Mouse (Mus musculus) splenic B cell, adult 2 months (primary cell): Measurements from ENCODE around the gene Gm44502.
A peak's percentile ranks its signal among the peaks of the same experiment; 100 is the strongest.

ENCODE experiments used
- DNase-seq: peaks from one replicate; pipeline ENCODE4 v3.0.0-alpha.2; 2011; ENCODE audit warnings: low read depth, low spot score
- H3K27me3 ChIP-seq: 2 replicates; pipeline ENCODE4 v1.6.1; 2012; ENCODE audit warnings: mild to moderate bottlenecking, low read length, moderate library complexity, mixed read lengths; ENCODE audit not compliant: control insufficient read depth, poor library complexity, insufficient read depth, severe bottlenecking
- H3K36me3 ChIP-seq: 2 replicates; pipeline ENCODE4 v1.6.1; 2012; ENCODE audit warnings: mild to moderate bottlenecking, low read length, moderate library complexity, mixed read lengths; ENCODE audit not compliant: control insufficient read depth, poor library complexity, insufficient read depth, severe bottlenecking

The Gm44502 gene

GRCm38 (mm10) chr15:89373762-89374248 is 55.7 kb downstream of the Gm44502 start, which contains the start of gene Sco2:
Gene Sco2, minus strand, starts transcription at chr15:89373846.
- peak; percentile 92 for DNase-seq
- peaks cover 8% of the 10 kb centered on the region for H3K36me3 ChIP-seq
- H3K27me3 ChIP-seq, result no peaks in the 10 kb centered on the region

- peak; percentile 94 for DNase-seq
- peaks cover 8% of the 10 kb centered on the region for H3K36me3 ChIP-seq
- H3K27me3 ChIP-seq, result no peaks in the 10 kb centered on the region
Observed at GRCm38 (mm10) chr15:89373027-89373761, 56.3 kb downstream of the Gm44502 start.

GRCm38 (mm10) chr15:89372536-89372935 is 57.0 kb downstream of the Gm44502 start:
- Histone ChIP-seq H3K36me3 (peaks cover 8% of the 10 kb centered on the region), H3K27me3 (no peaks in the 10 kb centered on the region)
- DNase-seq, result no peak

DNA sequence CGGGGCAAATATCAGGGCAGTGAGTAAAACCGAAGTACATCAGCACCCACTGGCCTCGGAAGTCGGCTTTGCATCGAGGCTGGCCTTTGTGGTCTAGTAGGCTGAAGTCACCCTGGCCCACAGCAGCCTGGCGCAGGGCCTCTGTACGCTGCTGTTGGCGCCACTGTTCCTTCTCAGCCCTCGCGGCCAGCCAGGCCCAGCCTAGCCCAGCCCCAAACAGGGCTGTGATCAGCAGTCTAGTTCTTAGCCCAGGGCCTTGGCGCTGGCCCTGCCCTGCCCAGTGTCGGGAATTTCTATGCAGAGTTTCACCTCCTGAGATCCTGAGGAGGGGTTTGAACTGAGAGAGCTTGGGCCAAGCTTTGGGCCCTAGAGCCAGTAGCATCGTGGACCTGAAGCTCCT is 57.4 kb downstream of the Gm44502 start:
- peaks cover 8% of the 10 kb centered on the region for H3K36me3 ChIP-seq
- no peak for DNase-seq
- no peaks in the 10 kb centered on the region for H3K27me3 ChIP-seq
